ENCODE assay signal across 15 mouse cellular contexts in the genomic region with DNA sequence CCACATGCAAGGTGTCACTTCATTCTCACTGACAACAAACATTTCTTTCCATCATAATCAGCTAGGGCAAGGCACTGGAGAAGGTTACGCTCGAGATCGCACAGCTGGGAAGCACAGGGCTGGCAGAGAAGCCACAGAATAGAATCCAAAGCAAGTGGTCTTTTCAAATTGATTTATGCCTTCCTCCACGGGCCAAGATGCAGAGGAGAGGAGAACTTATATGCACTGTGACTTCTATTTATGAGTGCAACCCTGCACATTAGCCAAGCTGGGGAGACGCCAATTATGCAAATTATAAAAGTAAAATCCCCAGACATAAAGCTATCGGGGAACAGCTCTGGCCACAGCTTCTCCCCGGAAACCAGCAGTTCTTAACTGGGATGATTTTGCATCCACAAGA.
DNase-seq lines count a peak whose midpoint lies in the region; ATAC-seq lines count a peak whose summit lies in the region.
"Had no signal": no experiment of that assay in that cellular context is flagged by ENCODE, and none has a peak within 500 bp of the region (broad histone marks: within the 10 kb centered on the region; RNA-seq: fewer than 3 reads in every experiment).

No protein-coding gene starts in this region.

- no peaks in the 10 kb centered on the region for H3K27me3 ChIP-seq in heart, embryonic 14.5 days (ENCODE audit: control insufficient read depth, insufficient read depth, low read length)
- H3K27me3 ChIP-seq in forebrain, embryonic 16.5 days (replicated peaks; ENCODE audit: control insufficient read depth, insufficient read depth, low read length) = no peaks in the 10 kb centered on the region
- H3K27me3 ChIP-seq: limb, embryonic 12.5 days had no signal

- 0 out of 2 replicates have a peak, but pooled peaks cover 3% of the 10 kb centered on the region for H3K9me3 ChIP-seq in heart, embryonic 14.5 days (ENCODE audit: control insufficient read depth, low read length)
- H3K9me3 ChIP-seq in forebrain, embryonic 16.5 days (ENCODE audit: control insufficient read depth, low read length) = no peaks in the 10 kb centered on the region

- 46% methylated on average over 7 of the region's 7 CpGs for WGBS in heart, embryonic 14.5 days
- 30% methylated on average over 7 of the region's 7 CpGs for WGBS in forebrain, embryonic 16.5 days

- peak overlapping the region; percentile 16; the same call in 1 of the 2 replicates for H3K4me2 ChIP-seq in heart, embryonic 14.5 days (ENCODE audit: low read length)
- H3K4me2 ChIP-seq in forebrain, embryonic 16.5 days (ENCODE audit: low read length) = no peak overlapping the region
- H3K4me2 ChIP-seq: limb, embryonic 12.5 days had no signal

- no peak for ATAC-seq in heart, embryonic 14.5 days (ENCODE audit: insufficient number of reproducible peaks, insufficient read depth, low FRiP score, low read depth)
- ATAC-seq in common myeloid progenitor, adult 5-6 weeks (replicated peaks; ENCODE audit: low read depth, poor library complexity, severe bottlenecking) = 0 out of 2 replicates have a peak, but pooled peaks have one; percentile 27
- no peak for ATAC-seq in forebrain, embryonic 16.5 days
- ATAC-seq: forebrain, embryonic 14.5 days had no signal

- intact Hi-C loops in heart, postnatal 25 days (cut with DNase I) = no loop called here

- peaks cover 33 to 64% of the 10 kb centered on the region in 2 experiments for H3K4me1 ChIP-seq in heart, embryonic 14.5 days (ENCODE audit: control insufficient read depth in 2 of 2, insufficient read depth in 2 of 2, low read length in 2 of 2)
- H3K4me1 ChIP-seq in forebrain, embryonic 16.5 days (replicated peaks; ENCODE audit: control insufficient read depth, insufficient read depth, low read length) = peaks cover 19% of the 10 kb centered on the region

- H3K4me3 ChIP-seq in heart, embryonic 14.5 days (ENCODE audit: control insufficient read depth in 1 of 2, insufficient read depth in 1 of 2, low read depth in 1 of 2, low read length in 2 of 2) = no peak overlapping the region
- no peak overlapping the region for H3K4me3 ChIP-seq in forebrain, embryonic 16.5 days (replicated peaks; ENCODE audit: low read length)
- H3K4me3 ChIP-seq: limb, embryonic 12.5 days had no signal

- DNase-seq in heart, postnatal 25 days (ENCODE audit: low spot score) = no peak
- peak; percentile 53 for DNase-seq in kidney, postnatal 14 days
- DNase-seq in kidney, adult 8-10 months = no peak
- DNase-seq in lung, postnatal 36 days = peak; percentile 57
- no peak for DNase-seq in adrenal gland, adult (ENCODE audit: inconsistent age in 2 of 2, low spot score in 1 of 2)
- DNase-seq: adrenal gland, adult 8-10 months; cerebellum, adult 8-10 months; layer of hippocampus, postnatal 36 days; right cerebral cortex, adult 18-20 months; thymus, postnatal 4 days had no signal

- H3K36me3 ChIP-seq in heart, embryonic 14.5 days (ENCODE audit: control insufficient read depth, insufficient read depth, low read length) = peaks cover 5% of the 10 kb centered on the region; the same call in 1 of the 2 replicates
- H3K36me3 ChIP-seq in forebrain, embryonic 16.5 days (ENCODE audit: control insufficient read depth, insufficient read depth) = no peaks in the 10 kb centered on the region
- H3K36me3 ChIP-seq: limb, embryonic 12.5 days had no signal

- no peak overlapping the region for H3K9ac ChIP-seq in heart, embryonic 14.5 days (ENCODE audit: low read length)
- H3K9ac ChIP-seq in forebrain, embryonic 16.5 days (replicated peaks; ENCODE audit: low read depth, low read length) = no peak overlapping the region
- H3K9ac ChIP-seq: limb, embryonic 12.5 days had no signal

- peak overlapping the region in 1 of 2 experiments; percentile 66; a peak in 2 of 4 replicates for H3K27ac ChIP-seq in heart, embryonic 14.5 days (replicated peaks in 1 of 2; ENCODE audit: control insufficient read depth in 1 of 2, insufficient read depth in 1 of 2, low read depth in 2 of 2, low read length in 2 of 2)
- H3K27ac ChIP-seq in forebrain, embryonic 16.5 days (ENCODE audit: low read length) = no peak overlapping the region
- H3K27ac ChIP-seq: limb, embryonic 12.5 days had no signal

Comparison
In these comparisons a context has a peak if more than half of its experiments do, and no peak if none do; other contexts are left out.
1. DNase-seq: peak in kidney, postnatal 14 days (single experiment) and lung, postnatal 36 days (single experiment); none in heart, postnatal 25 days (single experiment), kidney, adult 8-10 months (0 of 2) and adrenal gland, adult (0 of 2).